Mouse (Mus musculus) lung, adult 2 months (tissue): ENCODE results near the gene Vgll4.

Source experiments
- CTCF ChIP-seq: fragments of 200-500 bp; IDR thresholded peaks from 2 replicates; pipeline ENCODE4 v1.5.1; 2011; ENCODE audit warnings: mild to moderate bottlenecking, low read length, control low read depth; ENCODE audit not compliant: insufficient read depth
- POLR2A ChIP-seq: fragments of 200-500 bp; IDR thresholded peaks from 2 replicates; pipeline ENCODE4 v1.6.1; 2011; ENCODE audit warnings: low read depth, mild to moderate bottlenecking, control low read depth, low read length, borderline replicate concordance; ENCODE audit errors: extremely low read depth

GRCm38 (mm10) chr6:114866078-114866477 lies 103.7 kb downstream of the Vgll4 start:
- TF ChIP-seq POLR2A = no peak
- no peak for TF ChIP-seq CTCF
